Mouse (Mus musculus): ENCODE results near the gene Gm6205. TPM values are rescaled to one million over a fixed set of nuclear protein-coding genes. Genes with fewer than 3 reads are reported as not detected.
"Not testable (repeated sequence)": the region's sequence is repeated elsewhere in the genome, so short reads cannot be mapped to it uniquely, and the experiment has no call there.

Gm6205 gene
- not detected in 2 replicates for total RNA-seq (2017)

- ATAC-seq (replicated peaks in 1 of 2; ENCODE audit: insufficient read depth in 1 of 2, low FRiP score in 2 of 2, low TSS enrichment in 1 of 2, low read depth in 1 of 2, poor library complexity in 2 of 2, severe bottlenecking in 2 of 2) = not testable (repeated sequence)
These were observed at the start of gene Gm6205 for GRCm38 (mm10) chr5:94648082-94648481. TSS of gene Gm6205 (plus strand) at chr5:94648382.

GRCm38 (mm10) chr5:94616242-94616641 lies 31.9 kb upstream of the Gm6205 start, which contains the start of gene Gm3147:
TSS of gene Gm3147 (minus strand) at chr5:94616342.
- not testable (repeated sequence) for ATAC-seq (replicated peaks in 1 of 2; ENCODE audit: insufficient read depth in 1 of 2, low FRiP score in 2 of 2, low TSS enrichment in 1 of 2, low read depth in 1 of 2, poor library complexity in 2 of 2, severe bottlenecking in 2 of 2)

GRCm38 (mm10) chr5:94623679-94624078 lies 24.5 kb upstream of the Gm6205 start, which contains the start of gene Gm6509:
TSS of gene Gm6509 (plus strand) at chr5:94623979.
- ATAC-seq (replicated peaks in 1 of 2; ENCODE audit: insufficient read depth in 1 of 2, low FRiP score in 2 of 2, low TSS enrichment in 1 of 2, low read depth in 1 of 2, poor library complexity in 2 of 2, severe bottlenecking in 2 of 2) = not testable (repeated sequence)

Other genes starting within 250 kb of the Gm6205 start
- gene Gm7682, start 202.6 kb upstream of the Gm6205 start, total RNA-seq (2017) = not detected in 2 replicates
- gene Gm3139, start 122.1 kb upstream of the Gm6205 start, total RNA-seq (2017) = not detected in 2 replicates
- gene Gm3147, start 32.0 kb upstream of the Gm6205 start, total RNA-seq (2017) = not detected in 2 replicates
- not detected in 2 replicates for gene Gm6509, start 24.4 kb upstream of the Gm6205 start, total RNA-seq (2017)
- not detected in 2 replicates for gene Gm3183, start 217.1 kb downstream of the Gm6205 start, total RNA-seq (2017)